Mouse (Mus musculus): Measurements from ENCODE around the gene Olfm1.

Olfm1 gene

DNA sequence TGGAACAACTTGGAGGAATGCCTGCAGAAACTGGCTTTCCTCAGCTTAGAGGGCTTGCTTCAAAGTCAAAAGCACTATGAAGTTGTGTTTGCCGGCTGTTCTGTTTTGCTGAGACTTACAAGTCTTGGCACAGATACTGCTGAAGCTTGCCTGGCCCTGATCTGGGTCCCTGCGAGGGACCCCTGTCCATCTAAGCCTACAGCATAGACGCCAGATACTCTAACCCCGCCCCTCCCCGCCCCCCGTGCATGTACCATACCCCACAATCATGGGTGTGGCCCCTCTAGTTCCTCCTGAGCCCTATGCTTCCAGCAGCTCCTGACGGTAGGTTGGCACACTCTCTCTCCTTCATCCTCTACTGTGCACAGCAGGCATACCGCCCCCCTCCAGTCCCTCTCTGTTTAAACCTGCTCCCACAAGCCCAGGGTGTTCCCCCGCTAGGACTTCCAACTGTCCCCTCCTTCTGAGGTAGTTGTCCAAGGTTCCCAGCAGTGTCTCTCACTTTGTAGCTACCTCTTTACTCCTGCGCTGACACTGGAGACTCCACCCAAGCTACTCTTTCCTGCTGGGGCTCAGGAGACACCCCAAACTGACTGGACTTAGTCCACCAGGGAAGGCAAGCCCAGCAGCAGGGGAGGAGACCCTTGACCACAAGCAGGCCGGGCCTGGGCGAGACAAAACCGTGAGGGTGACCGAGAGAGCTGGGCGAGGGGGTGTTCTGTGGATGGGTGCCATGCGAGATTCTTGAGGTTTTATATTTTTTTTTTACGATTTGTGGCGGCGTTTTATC, 12.1 kb downstream of the Olfm1 start:
- no peak for DNase-seq (ENCODE audit: low spot score in 2 of 2)

DNA sequence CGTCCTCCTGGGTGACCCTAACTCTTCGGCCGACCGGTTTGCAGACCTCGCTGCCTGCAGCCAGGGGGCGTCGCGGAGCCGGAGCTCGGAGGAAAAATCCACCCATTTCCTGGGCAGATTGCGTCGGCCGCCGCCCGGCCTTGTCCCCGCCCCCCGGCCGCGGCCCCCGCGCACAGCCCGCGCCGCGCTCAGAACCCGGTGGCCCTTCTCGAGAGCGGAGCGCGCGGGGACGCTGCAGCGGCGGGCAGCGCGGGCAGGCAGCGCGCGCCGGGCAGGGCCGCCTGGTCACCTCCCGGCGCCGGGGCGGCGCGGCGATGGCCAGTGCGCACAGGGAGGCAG, 12.6 kb downstream of the Olfm1 start:
- peak; percentile 8 to 58 for DNase-seq (ENCODE audit: low spot score in 2 of 2)

DNA sequence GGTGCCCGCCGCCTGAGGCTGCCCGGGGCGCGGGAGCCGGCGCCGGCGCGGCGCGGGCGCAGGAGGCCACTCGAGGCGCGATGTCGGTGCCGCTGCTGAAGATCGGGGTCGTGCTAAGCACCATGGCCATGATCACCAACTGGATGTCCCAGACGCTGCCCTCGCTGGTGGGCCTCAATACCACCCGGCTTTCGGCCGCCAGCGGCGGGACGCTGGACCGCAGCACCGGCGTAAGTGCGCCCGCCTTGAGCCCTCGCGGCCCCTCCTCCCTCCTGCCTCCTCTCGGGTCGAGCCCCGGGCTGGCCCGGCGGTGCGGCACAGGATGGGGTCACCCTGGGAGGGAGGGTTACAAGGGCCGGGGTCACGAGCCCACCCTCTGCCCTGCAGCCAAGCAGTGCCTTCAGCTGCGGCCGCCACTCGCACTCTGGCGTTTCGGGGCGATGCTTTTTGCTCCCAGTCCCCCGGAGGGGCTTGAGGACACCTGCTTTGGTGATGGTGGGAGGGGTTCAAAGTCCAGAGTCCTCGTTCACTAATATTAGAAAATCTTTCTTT, 13.2 kb downstream of the Olfm1 start:
- no peak for DNase-seq (ENCODE audit: low spot score in 2 of 2)

DNA sequence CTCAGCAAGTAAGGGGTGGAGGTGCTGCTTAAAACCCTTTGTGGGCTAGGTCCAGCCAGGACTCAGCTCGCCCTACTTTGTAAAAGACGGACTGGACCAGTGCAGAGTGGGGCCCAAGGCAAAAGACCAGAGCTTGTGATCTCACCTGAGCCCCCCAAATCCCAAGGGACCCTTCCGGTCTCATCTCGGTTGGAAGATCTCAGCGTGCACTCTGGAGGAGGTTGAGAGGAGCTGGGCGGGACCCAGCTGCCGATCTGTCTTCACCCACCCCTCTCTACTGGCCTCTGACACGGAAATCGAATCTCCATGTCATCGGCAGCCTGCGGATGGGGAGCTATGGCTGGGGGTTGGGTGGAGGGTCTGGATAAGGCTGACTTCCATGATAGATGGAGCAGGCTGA, 13.7 kb downstream of the Olfm1 start:
- no peak for DNase-seq (ENCODE audit: low spot score in 2 of 2)

DNA sequence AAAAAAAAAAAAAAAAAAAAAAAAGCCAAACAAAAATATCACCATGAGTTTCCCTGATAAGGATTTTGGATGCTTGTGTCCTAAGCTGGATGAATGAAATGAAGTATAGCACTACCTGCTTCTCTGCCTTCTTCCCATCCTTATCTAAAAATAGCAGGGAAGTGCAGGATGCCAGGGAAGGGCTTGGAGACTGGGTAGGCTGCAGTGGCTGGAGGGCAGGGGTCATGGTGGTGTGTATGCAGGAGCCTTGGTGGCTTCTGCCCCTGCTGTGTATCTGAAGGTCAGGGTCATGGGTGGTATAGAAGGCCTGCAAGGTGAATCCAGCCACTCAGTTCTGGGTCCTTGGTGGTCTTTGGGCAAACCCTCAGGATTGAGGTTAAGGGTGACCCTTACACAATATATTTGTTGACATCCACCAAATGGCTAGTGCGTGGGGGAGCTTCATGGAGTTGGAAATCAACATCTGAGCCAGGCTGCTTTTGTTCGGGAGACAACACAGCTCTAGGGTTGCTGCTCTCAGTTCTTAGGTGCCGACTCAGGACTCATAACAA, 14.5 kb downstream of the Olfm1 start:
- DNase-seq (ENCODE audit: low spot score in 2 of 2), result no peak

DNA sequence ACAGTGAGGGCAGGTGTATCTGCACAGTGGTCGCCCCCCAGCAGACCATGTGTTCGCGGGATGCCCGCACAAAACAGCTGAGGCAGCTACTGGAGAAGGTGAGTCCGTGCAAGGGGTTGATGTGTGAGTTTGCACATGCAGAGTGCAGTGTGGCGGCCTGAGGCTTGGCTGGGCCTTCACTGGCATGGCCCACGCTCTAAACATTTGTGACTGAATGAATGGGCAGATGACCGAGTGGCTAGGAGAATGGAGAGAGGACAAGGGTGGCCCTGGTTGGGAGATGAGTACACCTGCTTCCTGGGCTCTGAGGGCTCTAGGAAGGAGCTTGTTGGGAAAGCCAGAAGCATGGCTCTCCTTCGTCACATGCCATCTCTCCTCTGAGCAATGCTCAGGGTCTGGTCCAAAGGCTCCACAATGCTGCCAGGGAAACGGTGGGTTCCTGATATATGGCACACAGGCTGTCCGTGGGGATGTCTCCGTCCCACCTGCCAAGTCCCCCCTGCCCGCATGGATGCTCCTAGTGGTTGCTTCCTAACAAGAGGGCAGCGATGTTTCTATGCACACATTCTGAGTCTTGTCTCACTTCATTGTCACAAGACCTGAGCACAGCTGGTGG, 15.4 kb downstream of the Olfm1 start:
- no peak for DNase-seq (ENCODE audit: low spot score in 2 of 2)

DNA sequence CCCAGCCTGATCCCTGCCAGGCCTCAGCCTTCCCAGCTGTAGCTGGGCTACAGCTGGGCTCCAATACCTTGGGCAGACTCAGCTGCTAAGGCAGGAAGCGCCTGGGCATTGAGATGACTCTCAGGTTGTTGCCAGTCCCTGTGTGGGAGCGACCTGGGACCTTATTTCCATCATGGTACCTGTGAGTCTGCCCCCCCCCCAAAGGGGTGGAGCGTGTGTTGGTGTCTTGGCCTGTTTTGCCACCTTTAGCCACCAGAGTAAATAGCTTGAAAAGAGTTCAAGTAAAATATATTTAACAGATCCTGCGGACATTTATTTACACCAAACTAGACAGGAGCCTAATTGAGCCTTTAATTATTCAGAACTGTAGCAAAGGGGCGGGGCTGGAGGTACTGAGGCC, 16.4 kb downstream of the Olfm1 start:
- no peak for DNase-seq (ENCODE audit: low spot score in 2 of 2)

DNA sequence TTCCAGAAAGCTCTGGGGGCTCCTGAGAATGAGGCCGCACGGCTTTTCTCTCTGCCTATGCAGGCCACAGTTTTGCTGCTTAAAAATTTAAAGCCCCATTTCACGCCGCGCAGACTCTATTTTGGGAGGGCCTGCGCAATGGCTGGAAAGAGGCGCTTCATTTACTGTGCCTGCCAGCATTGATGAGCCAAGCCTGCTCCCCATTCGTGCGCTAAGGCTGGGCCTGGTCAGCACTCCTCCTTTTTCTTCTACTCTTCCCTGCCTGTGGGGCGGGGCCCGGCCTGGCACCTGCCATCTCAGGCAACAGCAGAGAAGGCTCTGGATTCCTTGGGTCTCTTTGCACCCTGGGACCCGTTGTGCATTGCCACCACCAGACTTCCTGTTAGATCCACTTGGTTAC, 16.9 kb downstream of the Olfm1 start:
- no peak for DNase-seq (ENCODE audit: low spot score in 2 of 2)

DNA sequence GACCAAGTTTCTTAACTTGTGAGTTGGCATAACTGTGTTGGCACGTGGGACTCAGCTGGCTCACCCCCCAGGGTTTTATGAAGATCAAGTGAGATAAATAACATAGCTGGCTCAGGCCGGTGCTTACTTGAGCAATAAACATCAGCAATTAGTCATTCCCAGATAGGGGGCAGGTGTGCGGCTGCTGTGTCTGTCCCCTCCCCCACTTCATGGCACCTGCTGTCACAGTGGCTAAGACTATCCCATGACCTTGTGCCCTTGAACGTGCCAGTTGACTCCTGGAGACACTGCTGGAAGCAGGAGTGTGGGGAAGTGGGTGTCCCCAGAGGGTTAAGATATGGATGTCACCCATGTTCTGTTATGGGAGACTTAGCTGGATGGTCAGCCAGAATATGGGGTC, 17.5 kb downstream of the Olfm1 start:
- DNase-seq (ENCODE audit: low spot score in 2 of 2), result no peak

DNA sequence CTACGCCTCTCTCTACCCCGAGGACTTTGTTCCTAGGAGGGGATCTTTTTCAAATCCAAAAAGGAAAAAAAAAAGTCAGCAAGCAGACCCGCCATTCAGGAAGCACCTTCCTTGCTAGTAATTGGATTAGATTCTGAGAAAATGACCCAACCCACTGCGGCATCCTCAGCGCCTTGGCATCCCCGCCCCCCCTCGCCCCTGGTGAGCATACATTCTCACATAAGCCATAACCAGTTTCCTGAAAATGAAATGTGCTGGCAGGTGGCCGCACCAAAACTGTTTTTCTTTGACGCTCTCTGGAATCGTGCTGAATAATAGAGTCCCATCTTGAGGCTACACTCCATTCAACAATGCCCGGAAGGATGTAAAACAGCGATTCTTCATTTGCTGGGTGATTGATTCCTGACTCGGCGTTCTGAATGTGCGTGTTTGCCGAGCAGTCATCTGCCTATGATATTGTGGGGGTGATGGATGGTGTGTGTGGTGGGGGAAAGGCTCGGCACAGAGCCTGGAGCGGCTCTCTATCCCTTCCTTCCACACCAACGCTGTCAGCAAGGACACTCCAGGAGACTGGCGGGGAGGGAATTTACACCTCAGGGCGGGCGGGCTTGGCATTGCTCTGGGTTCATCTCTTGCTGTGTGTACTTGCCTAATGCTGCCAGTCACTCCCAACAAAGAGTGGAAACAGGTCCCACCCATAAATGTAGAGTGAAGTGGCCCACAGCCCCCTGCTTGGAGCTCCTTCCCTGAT, 18.9 kb downstream of the Olfm1 start:
- no peak for DNase-seq (ENCODE audit: low spot score in 2 of 2)

DNA sequence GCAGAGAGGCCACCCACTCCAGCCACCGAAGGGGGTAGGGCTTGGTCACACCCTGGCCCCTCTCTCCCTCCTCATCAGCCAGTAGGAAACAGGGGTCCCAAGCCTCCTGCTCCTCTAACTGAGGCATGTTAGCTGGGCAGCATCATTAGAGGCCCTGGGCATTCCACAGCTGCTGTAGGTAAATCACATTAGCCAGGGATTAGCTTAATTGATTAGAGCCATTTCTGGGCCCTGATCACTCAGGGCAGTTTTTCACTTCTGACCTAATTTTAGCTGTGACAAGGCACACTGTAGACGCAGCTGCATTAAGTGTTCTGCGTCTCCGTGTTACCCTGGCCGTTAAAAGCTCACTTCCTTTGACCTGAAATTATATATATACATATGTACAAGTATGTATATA, 20.1 kb downstream of the Olfm1 start:
- DNase-seq (ENCODE audit: low spot score in 2 of 2), result no peak

DNA sequence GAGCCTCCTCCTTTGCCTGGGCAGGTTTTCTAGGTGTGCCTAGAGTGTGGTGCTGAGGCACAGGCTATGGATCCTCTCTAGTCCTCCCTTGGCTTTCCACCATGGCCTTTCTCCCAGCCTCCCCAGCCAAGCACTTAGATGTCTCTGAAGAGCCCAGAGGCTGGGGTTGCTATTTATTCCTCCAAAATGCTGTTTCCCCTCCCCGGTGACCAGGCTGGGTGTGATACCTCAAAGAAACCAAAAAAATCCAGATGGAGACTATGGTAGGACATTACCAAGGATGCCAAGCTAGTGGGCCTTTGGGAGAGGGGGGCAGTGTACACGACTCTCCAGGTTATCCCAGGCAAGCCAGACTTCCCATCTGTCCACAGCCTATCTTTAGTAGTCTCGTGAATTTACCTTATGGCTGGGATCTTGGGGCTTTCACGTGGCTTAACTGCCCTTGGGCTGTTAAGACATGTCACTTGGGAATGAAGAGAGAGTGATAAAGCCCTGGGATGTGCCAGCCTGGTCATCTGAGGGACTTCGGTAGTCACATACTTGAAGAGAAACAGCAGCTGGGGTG, 23.5 kb downstream of the Olfm1 start:
- no peak for DNase-seq (ENCODE audit: low spot score in 2 of 2)

DNA sequence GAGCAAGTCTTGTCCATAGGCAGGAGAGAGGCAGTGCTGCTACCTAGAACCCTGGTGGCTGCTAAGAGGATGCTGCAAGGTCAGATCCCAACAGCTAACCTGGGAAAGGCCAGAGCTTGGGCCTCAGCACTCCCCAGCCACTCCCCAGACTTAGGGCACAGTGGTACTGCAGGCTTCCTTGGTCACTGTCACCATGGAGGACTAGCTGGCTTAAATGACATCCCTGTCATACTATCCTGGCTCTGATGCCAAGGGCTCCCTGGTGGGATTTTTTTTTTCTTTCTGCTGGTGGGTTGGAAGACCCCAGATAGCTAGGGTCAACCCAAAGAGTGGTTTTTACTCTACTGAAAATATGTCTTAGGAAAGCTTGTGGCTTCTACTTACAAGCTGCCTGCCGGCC, 25.0 kb downstream of the Olfm1 start:
- DNase-seq (ENCODE audit: low spot score in 2 of 2), result no peak

DNA sequence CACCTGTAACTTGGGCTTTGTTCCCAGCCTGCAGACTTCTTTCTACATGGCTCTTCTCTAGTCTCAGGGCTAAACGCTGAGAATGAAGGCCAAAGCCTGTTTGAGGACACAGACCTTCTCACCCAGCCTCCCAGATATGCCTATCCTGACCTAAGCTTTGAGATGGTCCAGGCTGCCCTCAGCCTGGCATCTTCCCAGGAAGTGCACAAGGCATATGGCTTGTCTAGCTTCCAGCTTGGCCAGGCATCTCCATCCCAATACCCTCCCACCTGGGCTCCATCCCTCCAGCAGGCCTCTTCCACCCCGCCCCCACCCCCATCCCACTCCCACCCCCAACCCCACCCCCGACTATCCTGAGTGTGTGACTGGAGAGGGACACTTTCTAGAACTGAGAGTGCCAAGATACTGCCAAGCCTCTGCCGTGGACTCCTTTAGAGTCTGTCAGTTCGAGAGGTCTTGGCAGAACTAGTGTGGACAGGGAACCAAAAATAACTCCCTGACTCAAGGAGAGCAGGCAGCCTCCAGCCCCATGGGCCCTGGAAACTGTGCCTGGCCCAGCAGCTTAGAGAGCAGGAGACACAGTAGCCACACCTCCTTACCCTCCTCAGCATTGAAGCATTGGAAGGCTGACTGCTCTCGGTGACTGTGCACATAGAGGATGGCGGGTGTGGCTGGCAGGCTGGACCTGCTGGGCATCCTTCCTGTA, 26.0 kb downstream of the Olfm1 start:
- no peak for DNase-seq (ENCODE audit: low spot score in 2 of 2)

DNA sequence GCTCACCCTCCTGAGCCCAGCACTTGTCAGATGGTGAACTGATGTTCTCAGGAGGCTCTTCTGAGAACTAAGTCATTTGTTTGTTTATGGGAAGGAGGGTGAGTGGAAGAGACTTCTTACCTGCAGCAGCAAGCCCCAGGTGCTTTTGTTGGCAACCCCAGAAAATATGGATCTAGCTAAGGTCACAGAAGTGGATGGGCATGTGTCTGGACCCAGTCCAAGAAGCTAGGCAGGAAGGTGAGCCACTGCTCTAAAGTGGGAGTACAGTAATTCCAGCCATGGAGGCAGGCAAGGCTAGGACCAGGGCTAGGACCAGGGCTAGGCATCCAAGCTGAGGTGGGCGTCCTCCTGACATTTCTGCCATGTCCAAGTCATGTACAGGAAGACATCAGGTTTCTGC, 26.8 kb downstream of the Olfm1 start:
- no peak for DNase-seq (ENCODE audit: low spot score in 2 of 2)

DNA sequence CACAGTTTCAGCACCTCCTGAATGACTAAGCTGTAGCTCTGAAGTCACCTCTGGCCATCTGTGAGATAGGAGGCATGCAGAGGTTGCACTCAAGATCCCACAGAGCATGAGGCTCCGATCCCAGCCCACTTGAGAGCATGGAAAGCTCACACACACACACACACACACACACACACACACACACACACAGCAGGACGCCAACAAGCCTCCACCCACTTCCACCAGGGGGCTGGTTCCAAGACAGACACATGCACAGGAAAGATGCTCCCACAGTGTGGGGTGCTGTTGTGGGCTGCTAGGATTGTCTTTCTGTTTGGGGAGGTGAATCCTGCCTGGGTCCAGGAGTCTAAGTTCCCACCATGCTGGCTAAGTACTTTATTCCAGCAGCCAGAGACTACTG, 29.0 kb downstream of the Olfm1 start:
- DNase-seq (ENCODE audit: low spot score in 2 of 2), result no peak

DNA sequence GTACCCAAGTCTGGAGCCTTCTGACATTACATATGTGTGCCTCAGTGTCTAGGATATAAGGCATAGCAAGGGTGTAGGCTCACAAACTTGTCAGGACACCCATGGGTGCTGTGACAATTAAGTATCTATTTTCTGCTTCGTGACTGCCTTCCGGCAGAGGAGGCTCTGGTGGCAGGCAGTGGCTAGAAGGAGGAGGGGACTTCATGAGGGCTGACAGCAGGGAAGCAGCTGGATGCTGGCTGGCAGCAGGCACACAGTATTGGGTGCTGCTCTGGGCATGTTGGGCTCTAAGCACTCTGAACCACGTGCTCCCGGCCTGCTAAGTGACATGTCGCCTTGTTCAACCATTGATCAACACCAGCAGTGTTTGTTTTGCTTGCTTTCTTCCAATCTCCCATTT, 32.0 kb downstream of the Olfm1 start:
- DNase-seq (ENCODE audit: low spot score in 2 of 2), result no peak

DNA sequence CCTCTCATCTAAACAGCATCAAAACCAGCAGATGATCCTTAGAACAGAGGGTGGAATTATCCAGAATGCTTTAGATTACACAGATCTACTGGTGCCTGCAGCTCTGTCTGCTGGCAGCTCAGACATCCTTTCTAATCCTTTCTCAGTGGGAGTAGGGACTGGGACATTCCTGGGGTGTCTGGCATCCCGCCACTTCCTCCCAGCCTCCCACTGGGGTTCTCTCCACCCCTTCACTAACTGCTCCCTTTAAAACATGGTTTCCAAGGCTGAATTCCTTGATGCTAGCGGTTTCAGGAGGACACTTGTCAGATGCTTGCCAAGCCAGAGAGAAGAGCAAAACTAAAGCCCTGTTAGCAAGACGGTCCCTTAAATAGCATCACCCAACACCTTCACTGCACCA, 33.1 kb downstream of the Olfm1 start:
- DNase-seq (ENCODE audit: low spot score in 2 of 2), result no peak

DNA sequence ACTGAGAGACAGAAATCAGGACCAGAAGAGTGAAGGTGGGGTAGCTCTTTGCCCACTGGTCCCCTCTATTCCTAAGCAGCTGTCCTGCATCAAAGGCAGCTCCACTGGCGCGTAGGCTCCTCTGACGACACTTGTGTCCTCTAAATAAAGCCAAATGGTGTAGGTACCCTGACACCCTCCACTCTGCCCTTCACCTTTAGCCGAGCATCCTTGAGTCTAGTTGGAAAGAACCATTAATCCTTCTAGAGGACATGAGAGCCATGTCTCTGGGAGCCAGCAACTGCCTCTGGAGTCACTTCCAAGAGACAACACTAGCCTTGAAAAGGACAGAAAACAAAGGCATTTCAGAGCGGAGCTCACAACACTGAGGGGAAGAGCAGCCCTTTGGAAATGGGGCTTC, 34.2 kb downstream of the Olfm1 start:
- DNase-seq (ENCODE audit: low spot score in 2 of 2), result no peak

DNA sequence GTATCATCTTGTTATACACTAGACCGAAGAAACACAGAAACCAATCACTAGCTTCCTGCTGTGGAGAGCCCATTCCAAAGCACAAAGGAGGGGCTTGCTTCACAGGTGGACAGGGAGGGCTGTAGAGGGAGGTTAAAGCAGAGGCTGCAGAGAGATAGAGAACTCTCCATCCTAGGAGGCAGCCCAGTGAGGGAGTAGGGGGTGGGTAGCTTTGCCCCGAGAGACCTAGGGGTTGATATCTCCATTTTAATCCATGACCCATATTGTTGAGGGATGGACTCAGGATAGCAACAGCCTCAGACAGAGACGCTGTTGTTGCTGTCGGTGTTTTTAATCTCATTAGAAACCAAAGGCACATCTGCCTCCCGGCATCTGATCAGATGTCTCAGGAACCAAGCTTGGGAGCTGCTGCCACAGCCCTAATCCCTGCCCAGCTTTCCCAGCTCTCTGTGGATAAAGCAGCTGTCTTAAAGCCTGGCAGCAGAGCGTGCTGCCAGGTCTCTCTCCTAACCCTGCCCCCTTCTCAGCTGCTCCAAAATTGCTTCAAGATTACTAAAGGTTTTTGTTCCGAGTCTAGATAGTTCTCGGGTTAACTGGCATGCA, 34.9 kb downstream of the Olfm1 start:
- DNase-seq (ENCODE audit: low spot score in 2 of 2), result no peak

DNA sequence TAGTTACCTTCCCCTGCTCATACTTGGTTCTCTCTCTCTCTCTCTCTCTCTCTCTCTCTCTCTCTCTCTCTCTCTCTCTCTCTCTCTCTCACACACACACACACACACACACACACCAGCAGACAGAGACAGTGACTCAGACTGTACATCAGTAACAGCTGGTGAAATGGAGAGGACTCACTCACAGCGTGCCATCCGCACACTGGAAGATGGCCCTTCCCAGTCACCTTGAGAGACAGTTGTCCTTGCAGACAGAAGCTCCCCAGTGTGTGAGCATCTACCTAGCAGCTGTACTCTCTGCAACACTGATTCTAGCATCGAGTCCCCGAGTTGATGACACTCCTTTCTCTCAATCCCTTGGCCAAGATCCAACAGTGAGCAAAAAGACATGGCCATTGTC, 35.6 kb downstream of the Olfm1 start:
- DNase-seq (ENCODE audit: low spot score in 2 of 2), result no peak
